Mouse (Mus musculus): ENCODE data around the gene Gm5039. TPM values are rescaled to one million over a fixed set of nuclear protein-coding genes. Genes with fewer than 3 reads are reported as not detected.

Gm5039 gene
- not detected in 2 replicates for polyA plus RNA-seq (2012; rRNA removed; ENCODE audit: low replicate concordance)

DNA sequence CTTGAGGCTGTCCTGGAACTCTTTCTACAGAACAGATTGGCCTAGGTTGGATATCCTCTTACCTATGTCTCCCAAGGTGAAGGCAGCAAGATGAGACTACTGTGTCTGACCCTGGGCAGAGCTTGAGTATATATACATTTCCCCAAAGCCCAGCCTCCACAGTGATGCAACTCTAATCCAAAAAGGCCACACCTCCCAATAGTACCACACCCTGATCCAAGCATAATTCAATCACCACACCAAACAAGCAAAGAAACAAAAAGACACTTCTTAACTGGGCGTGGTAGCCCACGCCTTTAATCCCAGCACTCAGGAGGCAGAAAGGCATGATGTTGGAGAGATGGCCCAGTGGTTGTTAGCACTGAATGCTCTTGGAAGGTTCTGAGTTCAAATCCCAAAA, at the start of gene Gm5039:
Gm5039 (minus strand) TSS at position 101 of the 400 bp plus-strand sequence.

DNA sequence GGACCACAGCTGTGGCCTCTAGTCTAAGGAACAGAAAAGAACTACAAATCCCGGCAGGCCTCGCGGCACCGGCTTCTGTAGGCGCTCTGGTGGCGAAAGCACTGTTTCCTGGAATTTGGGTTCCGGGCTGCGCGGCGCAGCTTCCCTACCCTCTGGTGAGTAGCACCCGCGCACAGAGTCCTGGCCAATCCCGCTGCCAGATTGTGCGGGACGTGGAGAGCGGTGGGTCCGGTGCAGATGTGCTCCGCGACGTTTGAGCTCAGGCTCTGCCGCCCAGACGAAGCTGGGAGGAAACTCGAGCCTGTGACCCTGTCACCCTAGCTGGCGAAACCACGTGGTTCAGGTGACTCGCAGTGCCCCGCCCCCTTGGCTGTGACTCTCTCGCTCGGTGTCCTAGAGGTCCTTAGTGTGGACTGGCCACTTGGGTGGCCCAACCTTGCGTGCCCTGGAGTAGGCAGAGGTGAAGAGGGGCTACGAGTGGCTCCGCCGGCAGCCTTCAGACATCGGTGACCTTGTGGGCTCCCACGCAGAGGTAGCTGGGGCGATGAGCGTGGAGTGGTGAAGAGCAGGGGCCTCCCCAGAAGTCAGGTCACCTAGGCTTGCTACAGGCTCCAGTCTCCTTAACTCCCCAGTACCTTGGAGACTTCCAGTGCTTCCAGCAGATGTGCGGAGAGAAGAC, 36.8 kb upstream of the Gm5039 start, which contains the start of gene Adck1:
Adck1 (plus strand) TSS at position 114 of the 679 bp plus-strand sequence.

DNA sequence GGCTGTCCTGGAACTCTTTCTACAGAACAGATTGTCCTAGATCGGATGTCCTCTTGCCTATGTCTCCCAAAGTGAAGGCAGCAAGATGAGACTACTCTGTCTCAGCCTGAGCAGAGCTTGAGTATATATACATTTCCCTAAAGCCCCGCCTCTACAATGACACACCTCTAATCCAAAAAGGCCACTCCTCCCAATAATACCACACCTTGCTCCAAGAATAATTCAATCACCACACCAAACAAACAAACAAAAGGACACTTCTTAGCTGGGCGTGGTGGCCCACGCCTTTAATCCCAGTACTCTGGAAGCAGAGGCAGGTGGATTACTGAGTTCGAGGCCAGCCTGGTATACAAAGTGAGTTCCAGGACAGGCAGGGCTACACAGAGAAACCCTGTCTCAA, 49.4 kb downstream of the Gm5039 start, which contains the start of gene Gm5662:
Gm5662 (minus strand) TSS at position 101 of the 400 bp plus-strand sequence.

Other genes with a start within 250 kb of the Gm5039 start
- gene Gm16368, start 240.3 kb downstream of the Gm5039 start, polyA plus RNA-seq (2012; rRNA removed; ENCODE audit: low replicate concordance), result not detected in 2 replicates
- not detected in 2 replicates for gene Gm10436, start 141.9 kb downstream of the Gm5039 start, polyA plus RNA-seq (2012; rRNA removed; ENCODE audit: low replicate concordance)
- gene Gm8332, start 73.9 kb downstream of the Gm5039 start, polyA plus RNA-seq (2012; rRNA removed; ENCODE audit: low replicate concordance), result not detected in 2 replicates
- gene Gm5662, start 49.5 kb downstream of the Gm5039 start, polyA plus RNA-seq (2012; rRNA removed; ENCODE audit: low replicate concordance), result not detected in 2 replicates
- 14.1 and 15.5 TPM in 2 replicates for gene Adck1, start 36.5 kb upstream of the Gm5039 start, polyA plus RNA-seq (2012; rRNA removed; ENCODE audit: low replicate concordance)